Mouse (Mus musculus) cortical plate, adult 2 months (tissue): ENCODE measurements at regions not wholly inside any gene's neighbourhood (a gene's known extent, or its start where the extent isn't known, plus 50 kb on each side); places are given as distances from the start of the nearest gene placed in this dataset.

ENCODE experiments used
- CTCF ChIP-seq: fragments of 200-500 bp; IDR thresholded peaks from 2 replicates; pipeline ENCODE4 v1.5.1; 2011; ENCODE audit warnings: mild to moderate bottlenecking, control low read depth, low read length; ENCODE audit not compliant: insufficient read depth; ENCODE audit errors: extremely low read depth
- POLR2A ChIP-seq: fragments of 200-500 bp; IDR thresholded peaks from 2 replicates; pipeline ENCODE4 v1.6.1; 2011; ENCODE audit warnings: mild to moderate bottlenecking, low read length, control low read depth; ENCODE audit not compliant: insufficient read depth; ENCODE audit errors: extremely low read depth

DNA sequence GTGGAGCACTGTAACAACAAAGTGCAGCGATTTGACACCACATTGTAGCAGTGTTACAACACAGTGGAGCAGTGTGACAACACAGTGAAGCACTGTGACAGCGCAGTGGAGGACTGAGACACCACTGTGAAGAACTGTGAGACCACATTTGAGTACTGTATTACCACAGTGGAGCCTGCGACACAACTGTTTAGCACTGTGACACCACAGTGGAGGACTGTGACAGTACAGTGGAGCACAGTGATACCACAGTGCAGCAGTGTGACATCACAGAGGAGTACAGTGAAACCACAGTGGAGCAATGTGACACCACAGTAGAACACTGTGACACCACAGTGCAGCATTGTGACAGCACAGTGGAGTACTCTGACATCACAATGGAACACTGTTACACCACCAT lies 102.5 kb upstream of the Vmn1r2 start:
- no peak for TF ChIP-seq CTCF
- no peak for TF ChIP-seq POLR2A
